Mouse (Mus musculus) liver, embryonic 14.5 days (tissue): Measurements from ENCODE around the gene Plvap.

ENCODE experiments used
- CTCF ChIP-seq: IDR thresholded peaks from 2 replicates; pipeline ENCODE4 v1.5.1; 2016; ENCODE audit warnings: antibody characterized with exemption, low read depth, control low read depth
- EP300 ChIP-seq: IDR thresholded peaks from 2 replicates; pipeline ENCODE4 v1.6.1; 2016; ENCODE audit warnings: antibody characterized with exemption, low read depth

DNA sequence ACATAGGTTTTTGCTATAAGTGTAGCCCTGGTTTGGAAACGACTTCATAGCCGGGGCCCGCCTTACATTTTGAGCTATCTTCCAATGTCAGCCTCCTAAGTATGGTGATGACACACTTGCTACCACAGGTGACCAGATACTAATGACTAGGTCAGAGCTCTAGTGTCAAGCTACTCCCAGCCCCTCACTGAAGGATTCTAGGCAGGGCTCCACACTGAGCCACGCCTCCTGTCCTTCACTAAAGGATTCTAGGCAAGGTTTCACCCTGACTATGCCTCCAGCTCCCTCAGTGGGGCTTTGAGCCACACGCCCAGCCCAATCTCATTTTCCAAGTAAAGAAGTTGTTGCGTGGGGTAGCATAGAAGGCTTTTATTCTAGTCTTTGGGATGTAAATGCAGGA lies 50.8 kb downstream of the Plvap start:
- TF ChIP-seq CTCF = no peak
- no peak for TF ChIP-seq EP300
